Mouse (Mus musculus): ENCODE data around the gene Apold1. TPM values are rescaled to one million over a fixed set of nuclear protein-coding genes. Genes with fewer than 3 reads are reported as not detected.

Gene Apold1
- total and polyA plus RNA-seq, 3 experiments = 0.08 to 0.12 TPM; not detected in 1

DNA sequence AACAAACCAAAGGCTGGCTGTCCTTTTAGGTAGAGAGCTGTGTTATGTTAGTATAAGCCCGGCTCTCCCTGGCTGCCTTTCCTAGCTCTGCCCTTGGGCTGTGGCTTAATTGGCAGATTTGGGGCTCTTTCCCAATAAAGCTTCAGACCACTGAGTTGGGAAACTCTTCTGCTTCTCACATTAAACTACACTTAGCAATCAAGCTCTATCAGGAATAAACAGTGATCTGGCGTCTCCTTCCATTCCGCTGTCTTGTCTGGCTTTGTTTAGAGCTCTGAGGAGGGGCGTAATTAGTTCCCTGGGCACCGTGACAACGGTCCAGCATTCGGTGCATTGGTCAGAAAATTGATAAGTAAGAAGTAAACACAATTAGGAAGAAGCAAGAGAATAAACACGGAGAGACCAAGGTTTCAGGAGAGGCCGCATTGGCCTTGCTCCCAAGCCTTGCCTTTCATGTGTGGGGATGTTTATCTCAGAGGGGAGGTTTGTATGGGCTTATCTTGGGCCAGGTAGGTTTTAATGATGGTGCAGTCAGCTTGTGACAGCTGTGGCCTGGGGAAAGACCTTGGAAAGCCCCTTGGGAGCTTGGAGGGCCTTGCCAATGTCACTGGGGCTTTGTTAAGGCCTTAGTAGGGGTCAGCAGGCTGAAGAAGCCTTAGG lies 19.5 kb upstream of the Apold1 start:
- Histone ChIP-seq H3K4me3 (ENCODE audit: control insufficient read depth in 1 of 2, insufficient read depth in 1 of 2, low read depth in 2 of 2, low read length in 2 of 2) (no peak overlapping the region), H3K27ac (ENCODE audit: control insufficient read depth, low read depth, low read length) (no peak overlapping the region), H3K79me2 (ENCODE audit: control insufficient read depth, insufficient read depth, low read length, poor library complexity) (no peaks in the 10 kb centered on the region), H3K4me1 (ENCODE audit: control insufficient read depth in 1 of 2, insufficient read depth in 2 of 2, low read length in 2 of 2) (no peaks in the 10 kb centered on the region), H3K36me3 (ENCODE audit: control insufficient read depth in 1 of 2, insufficient read depth in 2 of 2, low read length in 2 of 2) (no peaks in the 10 kb centered on the region), H3K9me3 (replicated peaks; ENCODE audit: insufficient read depth, low read length) (no peaks in the 10 kb centered on the region), H3K27me3 (ENCODE audit: control insufficient read depth in 1 of 2, insufficient read depth in 2 of 2, low read length in 2 of 2) (no peaks in the 10 kb centered on the region), H3K9ac (ENCODE audit: control insufficient read depth, low read depth, low read length, poor library complexity, severe bottlenecking) (no peak overlapping the region)
- no peak for DNase-seq (ENCODE audit: low read depth, low spot score)
- TF ChIP-seq RCOR1 (IDR thresholded peaks at IDR 0.05; ENCODE audit: low read depth, low read length) (no peak), GABPA (IDR thresholded peaks at IDR 0.05; ENCODE audit: low read depth, low read length) (no peak), MYB (IDR thresholded peaks at IDR 0.05; ENCODE audit: low read depth, low read length) (no peak), KAT2A (conservative IDR thresholded peaks at IDR 0.05; ENCODE audit: low read depth, low read length) (no peak), CHD1 (IDR thresholded peaks at IDR 0.05; ENCODE audit: low read depth, low read length) (no peak)

DNA sequence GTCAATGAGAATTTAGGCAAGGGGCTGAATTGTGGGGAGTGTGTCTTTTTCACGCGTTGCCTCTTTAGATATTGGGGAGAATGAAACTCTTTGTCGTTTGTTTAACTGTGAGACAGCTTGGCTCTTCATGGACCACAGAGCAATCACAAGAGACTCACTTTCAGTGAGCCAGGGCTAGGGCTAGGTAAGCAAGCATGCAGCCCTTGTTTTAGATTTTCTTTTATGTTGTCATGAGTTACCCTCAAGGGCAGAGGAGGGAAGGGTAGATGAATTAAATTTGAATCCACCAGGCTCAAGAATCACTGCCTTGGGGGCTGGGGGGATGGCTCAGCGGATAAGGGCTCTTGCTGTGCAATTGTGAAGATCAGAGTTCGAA lies 19.0 kb upstream of the Apold1 start:
- H3K4me1 ChIP-seq (ENCODE audit: control insufficient read depth in 1 of 2, insufficient read depth in 2 of 2, low read length in 2 of 2) = no peaks in the 10 kb centered on the region
- no peak overlapping the region for H3K4me3 ChIP-seq (ENCODE audit: control insufficient read depth in 1 of 2, insufficient read depth in 1 of 2, low read depth in 2 of 2, low read length in 2 of 2)
- H3K79me2 ChIP-seq (ENCODE audit: control insufficient read depth, insufficient read depth, low read length, poor library complexity) = no peaks in the 10 kb centered on the region
- DNase-seq (ENCODE audit: low read depth, low spot score) = no peak
- H3K27me3 ChIP-seq (ENCODE audit: control insufficient read depth in 1 of 2, insufficient read depth in 2 of 2, low read length in 2 of 2) = no peaks in the 10 kb centered on the region
- no peak for TF ChIP-seq MAFK (IDR thresholded peaks at IDR 0.05; ENCODE audit: borderline replicate concordance, low read depth, low read length)
- TF ChIP-seq KAT2A (conservative IDR thresholded peaks at IDR 0.05; ENCODE audit: low read depth, low read length) = no peak
- H3K9ac ChIP-seq (ENCODE audit: control insufficient read depth, low read depth, low read length, poor library complexity, severe bottlenecking) = no peak overlapping the region
- no peaks in the 10 kb centered on the region for H3K9me3 ChIP-seq (replicated peaks; ENCODE audit: insufficient read depth, low read length)
- no peaks in the 10 kb centered on the region for H3K36me3 ChIP-seq (ENCODE audit: control insufficient read depth in 1 of 2, insufficient read depth in 2 of 2, low read length in 2 of 2)
- H3K27ac ChIP-seq (ENCODE audit: control insufficient read depth, low read depth, low read length) = no peak overlapping the region

DNA sequence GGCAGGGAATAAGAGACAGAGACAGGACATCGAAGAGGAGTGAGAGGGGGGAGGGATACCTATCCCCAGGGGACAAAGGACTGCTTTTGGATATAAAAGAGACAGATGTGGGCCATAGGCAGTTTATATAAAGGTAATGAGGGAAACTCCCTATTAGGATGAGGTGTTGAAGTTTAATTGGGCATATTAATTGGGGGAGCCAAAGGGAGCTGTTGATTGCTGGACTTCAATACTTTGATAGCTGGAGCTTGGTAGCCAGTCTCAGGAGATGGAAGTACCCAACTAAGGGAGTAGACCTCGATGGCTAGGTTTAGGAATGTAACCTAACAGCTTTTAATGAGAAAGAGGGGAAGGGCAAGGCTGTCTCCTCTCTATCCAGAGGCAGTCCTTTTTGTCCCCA lies 17.6 kb upstream of the Apold1 start:
- Histone ChIP-seq H3K4me1 (ENCODE audit: control insufficient read depth in 1 of 2, insufficient read depth in 2 of 2, low read length in 2 of 2) (no peaks in the 10 kb centered on the region), H3K27ac (ENCODE audit: control insufficient read depth, low read depth, low read length) (no peak overlapping the region), H3K27me3 (ENCODE audit: control insufficient read depth in 1 of 2, insufficient read depth in 2 of 2, low read length in 2 of 2) (no peaks in the 10 kb centered on the region), H3K36me3 (ENCODE audit: control insufficient read depth in 1 of 2, insufficient read depth in 2 of 2, low read length in 2 of 2) (no peaks in the 10 kb centered on the region), H3K79me2 (ENCODE audit: control insufficient read depth, insufficient read depth, low read length, poor library complexity) (no peaks in the 10 kb centered on the region), H3K9ac (ENCODE audit: control insufficient read depth, low read depth, low read length, poor library complexity, severe bottlenecking) (no peak overlapping the region), H3K9me3 (replicated peaks; ENCODE audit: insufficient read depth, low read length) (no peaks in the 10 kb centered on the region), H3K4me3 (ENCODE audit: control insufficient read depth in 1 of 2, insufficient read depth in 1 of 2, low read depth in 2 of 2, low read length in 2 of 2) (no peak overlapping the region)
- no peak for DNase-seq (ENCODE audit: low read depth, low spot score)
- TF ChIP-seq ZNF384 (IDR thresholded peaks at IDR 0.05; ENCODE audit: low read depth, low read length) (no peak), UBTF (IDR thresholded peaks at IDR 0.05; ENCODE audit: borderline replicate concordance, insufficient read depth, low read depth, low read length) (no peak), MAZ (IDR thresholded peaks at IDR 0.05; ENCODE audit: low read depth, low read length) (no peak), RAD21 (IDR thresholded peaks at IDR 0.05; ENCODE audit: low read depth, low read length) (no peak), ZMIZ1 (IDR thresholded peaks at IDR 0.05; ENCODE audit: low read depth, low read length) (no peak), GABPA (IDR thresholded peaks at IDR 0.05; ENCODE audit: low read depth, low read length) (no peak), MAX (IDR thresholded peaks at IDR 0.05; ENCODE audit: low read length) (no peak)
